Mouse (Mus musculus): ENCODE data around the gene Dmrt1. TPM values are rescaled to one million over a fixed set of nuclear protein-coding genes. Genes with fewer than 3 reads are reported as not detected.

The Dmrt1 gene
- polyA plus RNA-seq, 1 experiment from 2014 or later, result not detected

DNA sequence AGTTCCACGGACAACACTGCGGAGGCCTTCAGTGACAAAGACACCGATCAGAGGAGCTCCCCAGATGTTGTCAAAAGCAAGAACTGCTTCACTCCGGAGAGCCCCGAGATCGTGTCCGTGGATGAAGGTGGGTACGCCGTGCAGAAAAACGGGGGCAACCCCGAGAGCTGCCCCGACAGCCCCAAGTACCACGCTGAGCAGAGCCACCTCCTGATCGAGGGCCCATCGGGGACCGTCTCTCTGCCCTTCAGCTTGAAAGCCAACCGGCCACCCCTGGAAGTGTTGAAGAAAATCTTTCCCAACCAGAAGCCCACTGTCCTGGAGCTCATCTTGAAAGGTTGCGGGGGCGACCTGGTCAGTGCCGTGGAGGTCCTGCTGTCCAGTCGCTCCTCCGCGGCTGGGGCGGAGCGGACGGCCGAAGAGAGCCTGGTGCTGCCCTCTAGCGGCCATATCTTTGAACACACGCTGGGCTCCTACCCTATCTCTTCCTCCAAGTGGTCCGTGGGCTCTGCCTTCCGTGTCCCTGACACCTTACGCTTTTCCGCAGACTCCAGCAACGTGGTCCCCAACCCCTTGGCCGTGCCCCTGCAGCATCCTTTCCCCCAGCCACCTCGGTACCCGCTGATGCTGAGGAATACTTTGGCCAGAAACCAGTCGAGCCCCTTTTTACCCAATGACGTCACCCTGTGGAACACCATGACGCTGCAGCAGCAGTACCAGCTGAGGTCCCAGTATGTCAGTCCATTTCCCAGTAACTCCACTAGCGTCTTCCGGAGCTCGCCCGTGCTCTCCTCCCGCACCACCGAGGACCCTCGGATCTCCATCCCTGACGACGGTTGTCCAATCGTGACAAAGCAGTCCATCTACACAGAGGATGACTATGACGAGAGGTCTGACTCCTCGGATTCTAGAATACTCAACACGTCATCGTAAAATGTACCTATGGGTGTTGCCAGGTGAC lies 117.2 kb downstream of the Dmrt1 start:
- no peaks in the 10 kb centered on the region for H3K36me3 ChIP-seq (ENCODE audit: control insufficient read depth, insufficient read depth, low read length)
- H3K4me3 ChIP-seq (ENCODE audit: low read depth, low read length), result peak overlapping the region; percentile 18
- no peak overlapping the region for H3K27ac ChIP-seq (ENCODE audit: low read length)
- peak overlapping the region; percentile 44 for H3K4me2 ChIP-seq (replicated peaks; ENCODE audit: low read depth, low read length)
- no peaks in the 10 kb centered on the region for H3K4me1 ChIP-seq (ENCODE audit: control insufficient read depth, insufficient read depth, low read length)
- H3K27me3 ChIP-seq (ENCODE audit: control insufficient read depth, insufficient read depth, low read length), result peaks cover 29% of the 10 kb centered on the region
- ATAC-seq (ENCODE audit: insufficient number of reproducible peaks, insufficient read depth, low FRiP score, low read depth), result peak; percentile 33; the same call in 1 of the 2 replicates
- H3K9me3 ChIP-seq (ENCODE audit: control insufficient read depth, low read depth, low read length), result no peaks in the 10 kb centered on the region
- 32% methylated on average over 54 of the region's 54 CpGs for WGBS
- no peak overlapping the region for H3K9ac ChIP-seq (replicated peaks; ENCODE audit: low read depth, low read length)

DNA sequence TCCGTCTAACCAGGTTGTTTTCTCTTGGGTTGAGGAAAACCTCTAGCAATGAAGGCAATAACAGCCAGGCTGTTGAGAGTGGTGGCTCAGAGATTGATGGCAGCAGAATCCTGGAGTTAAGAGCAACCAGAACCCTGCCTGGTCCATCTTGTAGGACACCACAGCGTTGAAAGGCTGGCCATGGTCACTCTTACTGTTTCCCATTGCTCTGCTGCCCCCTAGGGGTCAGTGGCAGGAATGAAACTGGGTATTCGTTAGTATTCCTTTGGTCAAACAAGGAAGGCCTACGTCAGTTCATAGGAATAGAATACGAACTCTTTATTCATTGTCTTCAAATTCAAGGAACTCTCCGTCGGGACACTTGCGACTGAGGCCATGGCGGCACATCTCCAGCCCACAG lies 123.1 kb downstream of the Dmrt1 start:
- Histone ChIP-seq H3K27ac (ENCODE audit: low read length) (no peak overlapping the region), H3K4me1 (ENCODE audit: control insufficient read depth, insufficient read depth, low read length) (no peaks in the 10 kb centered on the region), H3K4me3 (ENCODE audit: low read depth, low read length) (no peak overlapping the region), H3K4me2 (replicated peaks; ENCODE audit: low read depth, low read length) (no peak overlapping the region), H3K27me3 (ENCODE audit: control insufficient read depth, insufficient read depth, low read length) (peaks cover 14% of the 10 kb centered on the region), H3K36me3 (ENCODE audit: control insufficient read depth, insufficient read depth, low read length) (no peaks in the 10 kb centered on the region), H3K9ac (replicated peaks; ENCODE audit: low read depth, low read length) (no peak overlapping the region), H3K9me3 (ENCODE audit: control insufficient read depth, low read depth, low read length) (no peaks in the 10 kb centered on the region)
- no peak for ATAC-seq (ENCODE audit: insufficient number of reproducible peaks, insufficient read depth, low FRiP score, low read depth)
- WGBS, result 11% methylated on average over 9 of the region's 9 CpGs

DNA sequence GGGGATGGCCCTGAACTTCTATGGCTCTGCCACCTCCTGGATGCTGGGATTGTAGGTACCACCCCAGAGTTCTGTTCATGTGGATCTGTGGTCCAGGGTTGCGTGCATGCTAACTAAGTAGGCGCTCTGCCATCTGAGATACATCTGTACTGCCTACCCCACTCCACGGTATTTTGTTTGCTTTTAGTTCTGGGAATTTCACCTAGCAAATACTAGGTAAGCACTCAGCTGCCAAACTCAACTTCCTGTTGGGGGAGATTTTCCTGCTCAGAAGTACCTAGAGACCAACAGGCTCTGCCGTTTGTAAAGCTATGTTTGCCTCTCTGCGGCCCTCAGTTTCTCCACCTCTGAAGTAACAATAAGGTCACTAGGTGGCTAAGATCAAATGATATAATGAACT lies 129.7 kb downstream of the Dmrt1 start:
- H3K27me3 ChIP-seq (ENCODE audit: control insufficient read depth, insufficient read depth, low read length), result no peaks in the 10 kb centered on the region
- H3K9ac ChIP-seq (replicated peaks; ENCODE audit: low read depth, low read length), result no peak overlapping the region
- no peak overlapping the region for H3K27ac ChIP-seq (ENCODE audit: low read length)
- 55% methylated on average over 5 of the region's 5 CpGs for WGBS
- no peaks in the 10 kb centered on the region for H3K9me3 ChIP-seq (ENCODE audit: control insufficient read depth, low read depth, low read length)
- H3K4me2 ChIP-seq (replicated peaks; ENCODE audit: low read depth, low read length), result no peak overlapping the region
- ATAC-seq (ENCODE audit: insufficient number of reproducible peaks, insufficient read depth, low FRiP score, low read depth), result no peak
- no peak overlapping the region for H3K4me3 ChIP-seq (ENCODE audit: low read depth, low read length)
- no peaks in the 10 kb centered on the region for H3K36me3 ChIP-seq (ENCODE audit: control insufficient read depth, insufficient read depth, low read length)
- H3K4me1 ChIP-seq (ENCODE audit: control insufficient read depth, insufficient read depth, low read length), result no peaks in the 10 kb centered on the region

DNA sequence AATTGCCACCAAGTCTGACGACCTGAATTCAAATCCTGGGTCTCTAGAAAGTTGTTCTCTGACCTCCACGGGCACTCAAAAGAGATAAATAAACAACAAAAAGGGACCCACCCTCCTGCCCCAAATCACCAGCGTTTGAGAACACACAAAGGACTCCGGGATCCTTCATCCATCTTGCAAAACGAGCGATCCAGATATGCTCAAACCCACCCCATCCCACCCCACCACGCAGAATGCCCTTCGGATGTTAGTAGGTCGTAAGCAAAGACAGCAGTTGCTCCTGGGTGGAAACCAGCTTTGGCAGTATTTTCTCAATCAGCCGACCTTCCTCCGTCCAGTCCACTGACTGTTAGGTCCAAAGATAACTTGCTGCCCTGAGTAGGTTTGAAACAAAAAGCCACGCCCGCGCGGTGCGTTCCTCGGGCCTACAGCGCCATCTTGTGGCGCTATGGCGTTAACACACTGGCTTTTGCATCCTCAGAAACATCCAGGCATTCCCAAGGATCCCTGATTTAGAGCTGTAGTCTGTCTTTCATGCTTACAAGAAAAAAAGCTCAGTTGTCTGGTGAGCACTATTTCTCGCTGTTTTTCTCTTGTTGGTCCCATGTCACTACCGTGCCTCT lies 130.3 kb downstream of the Dmrt1 start:
- no peaks in the 10 kb centered on the region for H3K9me3 ChIP-seq (ENCODE audit: control insufficient read depth, low read depth, low read length)
- peak overlapping the region; percentile 14; the same call in 1 of the 2 replicates for H3K4me3 ChIP-seq (ENCODE audit: low read depth, low read length)
- H3K27me3 ChIP-seq (ENCODE audit: control insufficient read depth, insufficient read depth, low read length), result no peaks in the 10 kb centered on the region
- WGBS, result 11% methylated on average over 22 of the region's 22 CpGs
- no peaks in the 10 kb centered on the region for H3K36me3 ChIP-seq (ENCODE audit: control insufficient read depth, insufficient read depth, low read length)
- peak overlapping the region; percentile 35 for H3K4me2 ChIP-seq (replicated peaks; ENCODE audit: low read depth, low read length)
- H3K9ac ChIP-seq (replicated peaks; ENCODE audit: low read depth, low read length), result no peak overlapping the region
- H3K27ac ChIP-seq (ENCODE audit: low read length), result no peak overlapping the region
- ATAC-seq (ENCODE audit: insufficient number of reproducible peaks, insufficient read depth, low FRiP score, low read depth), result no peak; the same call in 1 of the 2 replicates
- H3K4me1 ChIP-seq (ENCODE audit: control insufficient read depth, insufficient read depth, low read length), result no peaks in the 10 kb centered on the region

DNA sequence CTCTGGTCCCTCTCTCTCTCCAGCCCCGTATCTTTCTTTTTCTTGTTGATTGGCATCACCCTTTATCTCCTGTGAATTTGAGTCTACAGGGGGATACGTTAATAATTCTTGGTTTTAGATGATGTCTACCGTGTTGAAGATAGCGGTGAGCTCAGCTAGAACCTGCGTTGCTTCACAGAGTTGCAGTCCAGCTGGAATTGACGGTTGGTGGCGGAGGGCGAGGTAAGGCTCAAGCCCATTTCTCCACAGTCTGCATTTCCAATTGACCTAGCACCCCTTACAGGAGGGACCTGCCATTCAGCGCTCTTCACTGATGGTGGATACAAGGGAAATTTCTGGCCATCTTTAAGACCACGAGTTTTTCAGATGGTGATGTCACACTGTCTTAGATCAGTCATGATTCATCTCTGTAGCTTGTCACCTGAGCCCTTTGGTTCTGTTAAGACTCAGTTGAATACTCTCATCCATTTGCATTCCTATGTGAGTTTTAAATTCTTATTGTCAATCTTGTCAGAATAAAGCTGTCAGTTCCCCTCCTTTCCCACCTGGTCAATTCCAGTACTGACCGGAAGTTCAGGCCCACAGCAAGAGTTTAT lies 133.4 kb downstream of the Dmrt1 start:
- Histone ChIP-seq H3K27me3 (ENCODE audit: control insufficient read depth, insufficient read depth, low read length) (no peaks in the 10 kb centered on the region), H3K36me3 (ENCODE audit: control insufficient read depth, insufficient read depth, low read length) (no peaks in the 10 kb centered on the region), H3K27ac (ENCODE audit: low read length) (no peak overlapping the region), H3K4me2 (replicated peaks; ENCODE audit: low read depth, low read length) (no peak overlapping the region), H3K9me3 (ENCODE audit: control insufficient read depth, low read depth, low read length) (no peaks in the 10 kb centered on the region), H3K4me1 (ENCODE audit: control insufficient read depth, insufficient read depth, low read length) (no peaks in the 10 kb centered on the region), H3K9ac (replicated peaks; ENCODE audit: low read depth, low read length) (no peak overlapping the region), H3K4me3 (ENCODE audit: low read depth, low read length) (no peak overlapping the region)
- no peak for ATAC-seq (ENCODE audit: insufficient number of reproducible peaks, insufficient read depth, low FRiP score, low read depth)
- WGBS, result 73% methylated on average over 11 of the region's 11 CpGs

DNA sequence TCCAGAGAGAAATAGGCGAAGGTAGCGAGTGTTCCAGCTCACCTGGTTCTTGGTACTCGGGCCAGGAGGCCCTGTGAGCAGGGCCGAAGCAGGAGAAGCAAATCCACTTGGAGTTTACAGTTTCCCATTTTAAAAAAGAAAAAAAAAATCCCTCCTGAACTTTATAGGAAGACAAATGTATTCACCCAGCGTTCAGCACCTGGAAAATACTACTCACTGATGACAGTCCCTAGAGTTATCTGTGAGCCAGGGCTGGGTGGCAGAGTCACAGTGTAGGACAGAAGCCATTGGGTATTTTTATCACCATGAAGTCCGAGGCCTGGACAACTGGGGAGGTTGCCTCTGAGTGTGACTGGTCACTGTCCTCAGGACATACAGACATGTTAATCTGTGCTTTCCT lies 136.4 kb downstream of the Dmrt1 start:
- WGBS, result 88% methylated on average over 6 of the region's 6 CpGs
- no peaks in the 10 kb centered on the region for H3K4me1 ChIP-seq (ENCODE audit: control insufficient read depth, insufficient read depth, low read length)
- no peaks in the 10 kb centered on the region for H3K36me3 ChIP-seq (ENCODE audit: control insufficient read depth, insufficient read depth, low read length)
- ATAC-seq (ENCODE audit: insufficient number of reproducible peaks, insufficient read depth, low FRiP score, low read depth), result no peak
- no peak overlapping the region for H3K4me2 ChIP-seq (replicated peaks; ENCODE audit: low read depth, low read length)
- no peaks in the 10 kb centered on the region for H3K9me3 ChIP-seq (ENCODE audit: control insufficient read depth, low read depth, low read length)
- no peaks in the 10 kb centered on the region for H3K27me3 ChIP-seq (ENCODE audit: control insufficient read depth, insufficient read depth, low read length)
- no peak overlapping the region for H3K4me3 ChIP-seq (ENCODE audit: low read depth, low read length)
- no peak overlapping the region for H3K27ac ChIP-seq (ENCODE audit: low read length)
- no peak overlapping the region for H3K9ac ChIP-seq (replicated peaks; ENCODE audit: low read depth, low read length)

DNA sequence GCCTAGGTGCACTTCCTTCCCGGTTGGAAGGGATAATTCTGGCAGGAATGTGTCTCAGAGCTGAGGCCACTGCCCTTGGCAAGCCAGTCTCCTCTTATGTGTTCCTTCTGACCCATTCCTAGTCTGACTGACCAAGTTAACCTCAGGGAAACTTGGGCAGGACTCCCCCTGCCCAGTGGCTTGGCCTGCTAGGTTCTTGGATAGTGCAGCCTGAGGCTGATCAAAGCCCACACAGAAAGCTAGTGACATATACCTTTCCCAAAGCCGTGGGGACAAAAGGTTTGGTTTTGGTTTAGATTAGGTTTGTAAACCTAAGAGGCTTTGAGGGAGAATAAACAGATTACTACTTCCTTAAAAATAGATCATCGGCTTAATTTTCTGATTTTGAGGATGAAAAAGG lies 141.7 kb downstream of the Dmrt1 start:
- ATAC-seq (ENCODE audit: insufficient number of reproducible peaks, insufficient read depth, low FRiP score, low read depth), result no peak
- H3K9me3 ChIP-seq (ENCODE audit: control insufficient read depth, low read depth, low read length), result no peaks in the 10 kb centered on the region
- H3K36me3 ChIP-seq (ENCODE audit: control insufficient read depth, insufficient read depth, low read length), result no peaks in the 10 kb centered on the region
- H3K9ac ChIP-seq (replicated peaks; ENCODE audit: low read depth, low read length), result no peak overlapping the region
- H3K4me3 ChIP-seq (ENCODE audit: low read depth, low read length), result no peak overlapping the region
- H3K27me3 ChIP-seq (ENCODE audit: control insufficient read depth, insufficient read depth, low read length), result no peaks in the 10 kb centered on the region
- H3K4me1 ChIP-seq (ENCODE audit: control insufficient read depth, insufficient read depth, low read length), result no peaks in the 10 kb centered on the region
- no peak overlapping the region for H3K27ac ChIP-seq (ENCODE audit: low read length)
- 60% methylated on average over 3 of the region's 3 CpGs for WGBS
- H3K4me2 ChIP-seq (replicated peaks; ENCODE audit: low read depth, low read length), result no peak overlapping the region

DNA sequence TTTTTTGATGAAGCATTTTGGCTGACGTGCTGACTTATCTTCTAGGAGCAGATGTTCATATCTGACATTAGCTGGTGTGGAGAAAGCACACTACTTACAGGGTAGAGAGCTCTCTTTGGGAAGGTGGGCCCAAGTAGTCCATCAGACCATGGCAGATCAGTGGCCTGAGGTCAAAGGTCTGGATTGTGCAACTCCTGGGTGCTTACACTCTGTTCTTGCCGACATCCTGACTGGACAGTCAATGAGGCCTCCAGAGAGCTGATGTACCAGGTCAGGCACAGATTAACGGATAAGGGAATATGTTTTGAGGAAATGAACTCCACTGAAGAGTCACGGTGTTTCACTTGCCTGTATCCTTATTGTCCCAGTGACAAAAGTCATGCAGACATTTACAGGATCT lies 143.3 kb downstream of the Dmrt1 start:
- no peak for ATAC-seq (ENCODE audit: insufficient number of reproducible peaks, insufficient read depth, low FRiP score, low read depth)
- no peak overlapping the region for H3K27ac ChIP-seq (ENCODE audit: low read length)
- no peaks in the 10 kb centered on the region for H3K27me3 ChIP-seq (ENCODE audit: control insufficient read depth, insufficient read depth, low read length)
- no peak overlapping the region for H3K4me3 ChIP-seq (ENCODE audit: low read depth, low read length)
- no peak overlapping the region for H3K4me2 ChIP-seq (replicated peaks; ENCODE audit: low read depth, low read length)
- H3K9me3 ChIP-seq (ENCODE audit: control insufficient read depth, low read depth, low read length), result no peaks in the 10 kb centered on the region
- H3K4me1 ChIP-seq (ENCODE audit: control insufficient read depth, insufficient read depth, low read length), result no peaks in the 10 kb centered on the region
- WGBS, result 66% methylated on average over 4 of the region's 4 CpGs
- H3K36me3 ChIP-seq (ENCODE audit: control insufficient read depth, insufficient read depth, low read length), result no peaks in the 10 kb centered on the region
- no peak overlapping the region for H3K9ac ChIP-seq (replicated peaks; ENCODE audit: low read depth, low read length)

All from stomach, embryonic 14.5 days (tissue).